Mouse (Mus musculus) lung, postnatal 0 days (tissue): ENCODE measurements at regions not wholly inside any gene's neighbourhood (a gene's known extent, or its start where the extent isn't known, plus 50 kb on each side); places are given as distances from the start of the nearest gene placed in this dataset.

Source experiments
- CTCF ChIP-seq: IDR thresholded peaks from 2 replicates; pipeline ENCODE4 v1.5.1; 2016; ENCODE audit warnings: antibody characterized with exemption, mild to moderate bottlenecking
- EP300 ChIP-seq: IDR thresholded peaks from 2 replicates; pipeline ENCODE4 v1.6.1; 2016; ENCODE audit warnings: antibody characterized with exemption, mild to moderate bottlenecking, control low read depth

DNA sequence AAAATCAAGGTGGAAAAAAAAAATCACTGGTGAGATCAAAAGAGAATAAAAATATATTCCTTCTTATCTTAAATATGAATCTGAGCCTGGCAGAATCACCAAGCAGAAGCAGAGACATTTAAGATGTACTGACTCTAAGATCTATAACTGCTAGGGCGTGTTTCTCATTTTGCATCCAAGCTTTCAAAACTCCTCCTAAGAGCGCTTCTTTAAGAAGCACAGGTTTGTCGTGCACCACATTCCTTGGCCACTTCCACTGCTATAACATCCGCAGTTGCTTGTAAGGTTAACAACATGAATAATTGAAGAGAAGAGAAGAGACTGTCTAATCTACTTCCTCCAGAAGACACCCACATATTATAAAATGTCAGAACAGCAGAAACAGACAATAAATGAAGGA lies 64.5 kb upstream of the Slc35f4 start:
- TF ChIP-seq CTCF (no peak), EP300 (no peak)
